Mouse (Mus musculus): ENCODE measurements around the gene Rnf168. TPM values are rescaled to one million over a fixed set of nuclear protein-coding genes. Genes with fewer than 3 reads are reported as not detected.
A peak's percentile ranks its signal among the peaks of the same experiment; 100 is the strongest.

Rnf168 gene
- polyA plus RNA-seq, 1 experiment, result 0.71 TPM

DNA sequence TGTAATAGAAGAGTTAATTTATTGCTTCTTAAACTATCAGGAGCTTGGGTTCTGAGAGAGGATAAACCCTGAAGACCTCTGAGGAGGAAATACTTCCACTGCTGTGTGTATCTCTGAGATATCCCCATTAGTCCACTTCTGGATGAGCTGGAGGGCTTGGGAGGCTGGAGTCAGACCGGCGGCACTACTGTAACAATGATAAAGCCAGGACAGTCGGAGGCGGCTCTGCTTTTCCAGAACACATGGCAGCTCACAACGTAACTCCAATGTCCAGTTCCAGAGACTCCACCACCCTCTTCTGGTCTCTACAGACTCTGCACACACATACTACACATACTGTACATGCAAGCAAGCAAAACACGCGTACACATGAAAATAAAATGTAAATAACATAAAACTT is 26.6 kb downstream of the Rnf168 start:
- Histone ChIP-seq H3K27me3 (ENCODE audit: control insufficient read depth) (no peaks in the 10 kb centered on the region), H3K4me1 (ENCODE audit: control insufficient read depth) (peaks cover 5% of the 10 kb centered on the region), H3K36me3 (ENCODE audit: control insufficient read depth) (peaks cover 43% of the 10 kb centered on the region), H3K9me3 (ENCODE audit: control insufficient read depth, low read length) (no peaks in the 10 kb centered on the region), H3K4me3 (replicated peaks) (no peak overlapping the region)
- TF ChIP-seq GATA1 (IDR thresholded peaks at IDR 0.05; ENCODE audit: low read length) (no peak), TAL1 (IDR thresholded peaks at IDR 0.05; ENCODE audit: low read length) (no peak)

DNA sequence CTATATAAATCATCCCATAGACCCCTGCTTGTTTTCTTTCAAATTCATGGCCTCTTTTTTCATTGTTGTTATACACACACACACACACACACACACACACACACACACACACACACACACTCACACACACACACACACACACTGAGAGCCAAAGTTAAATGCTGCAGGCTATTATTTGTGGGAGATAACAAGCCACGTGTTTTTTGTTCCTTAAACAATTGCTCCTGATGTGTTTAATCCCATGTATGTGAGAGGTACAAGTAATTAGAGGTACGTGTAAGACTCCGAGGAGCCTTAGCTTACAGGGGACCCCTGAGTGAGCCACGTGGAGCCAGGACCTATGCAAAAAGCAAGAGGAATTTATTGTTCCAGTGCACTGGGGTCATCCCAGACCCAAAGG is 34.7 kb downstream of the Rnf168 start:
- H3K36me3 ChIP-seq (ENCODE audit: control insufficient read depth), result no peaks in the 10 kb centered on the region
- no peak for TF ChIP-seq GATA1 (IDR thresholded peaks at IDR 0.05; ENCODE audit: low read length)
- no peak for TF ChIP-seq TAL1 (IDR thresholded peaks at IDR 0.05; ENCODE audit: low read length)
- H3K4me1 ChIP-seq (ENCODE audit: control insufficient read depth), result no peaks in the 10 kb centered on the region
- H3K9me3 ChIP-seq (ENCODE audit: control insufficient read depth, low read length), result no peaks in the 10 kb centered on the region
- no peaks in the 10 kb centered on the region for H3K27me3 ChIP-seq (ENCODE audit: control insufficient read depth)
- no peak overlapping the region for H3K4me3 ChIP-seq (replicated peaks)

DNA sequence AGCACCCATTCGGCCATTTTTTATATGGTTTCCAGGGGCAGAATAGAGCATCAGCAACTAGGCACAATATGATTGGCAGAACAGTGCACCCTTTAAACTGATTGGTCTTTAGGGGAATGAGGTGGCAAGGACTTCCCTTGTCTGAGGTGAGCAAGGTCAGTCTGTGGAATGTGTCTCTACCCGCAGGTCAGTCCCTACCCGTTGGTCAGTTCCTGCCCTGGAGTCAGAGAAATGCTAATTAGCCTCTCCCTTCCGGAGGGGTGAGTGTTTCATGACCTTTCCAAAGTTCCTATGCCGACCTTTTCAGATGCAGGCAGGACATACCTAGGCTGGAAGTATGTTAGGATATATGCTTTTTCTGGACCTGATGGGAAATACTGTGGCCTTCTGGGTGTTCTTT is 35.1 kb downstream of the Rnf168 start:
- Histone ChIP-seq H3K36me3 (ENCODE audit: control insufficient read depth) (no peaks in the 10 kb centered on the region), H3K4me1 (ENCODE audit: control insufficient read depth) (no peaks in the 10 kb centered on the region), H3K27me3 (ENCODE audit: control insufficient read depth) (no peaks in the 10 kb centered on the region), H3K9me3 (ENCODE audit: control insufficient read depth, low read length) (no peaks in the 10 kb centered on the region), H3K4me3 (replicated peaks) (no peak overlapping the region)
- no peak for TF ChIP-seq TAL1 (IDR thresholded peaks at IDR 0.05; ENCODE audit: low read length)
- no peak for TF ChIP-seq GATA1 (IDR thresholded peaks at IDR 0.05; ENCODE audit: low read length)

DNA sequence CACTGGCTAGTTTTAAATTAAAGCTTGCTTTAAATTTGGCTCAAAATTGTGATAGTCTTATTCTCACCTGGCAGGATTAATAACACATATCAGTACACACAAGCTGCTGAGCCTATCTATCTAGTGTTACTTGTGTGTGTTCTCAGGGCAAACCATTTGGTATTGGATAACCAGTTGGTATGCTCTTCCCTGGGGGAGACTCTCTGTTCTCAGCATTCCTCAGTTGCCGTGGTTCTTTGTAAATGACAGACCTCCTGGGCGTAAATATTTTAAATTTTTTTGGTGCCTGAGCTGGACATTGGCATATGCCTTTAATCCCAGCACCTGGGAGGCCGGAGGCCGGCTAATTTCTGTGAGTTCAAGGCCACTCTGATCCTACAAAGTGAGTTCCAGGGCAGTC is 35.6 kb downstream of the Rnf168 start:
- H3K4me3 ChIP-seq (replicated peaks), result no peak overlapping the region
- no peaks in the 10 kb centered on the region for H3K36me3 ChIP-seq (ENCODE audit: control insufficient read depth)
- H3K9me3 ChIP-seq (ENCODE audit: control insufficient read depth, low read length), result no peaks in the 10 kb centered on the region
- H3K4me1 ChIP-seq (ENCODE audit: control insufficient read depth), result no peaks in the 10 kb centered on the region
- TF ChIP-seq TAL1 (IDR thresholded peaks at IDR 0.05; ENCODE audit: low read length), result no peak
- no peak for TF ChIP-seq GATA1 (IDR thresholded peaks at IDR 0.05; ENCODE audit: low read length)
- H3K27me3 ChIP-seq (ENCODE audit: control insufficient read depth), result no peaks in the 10 kb centered on the region

DNA sequence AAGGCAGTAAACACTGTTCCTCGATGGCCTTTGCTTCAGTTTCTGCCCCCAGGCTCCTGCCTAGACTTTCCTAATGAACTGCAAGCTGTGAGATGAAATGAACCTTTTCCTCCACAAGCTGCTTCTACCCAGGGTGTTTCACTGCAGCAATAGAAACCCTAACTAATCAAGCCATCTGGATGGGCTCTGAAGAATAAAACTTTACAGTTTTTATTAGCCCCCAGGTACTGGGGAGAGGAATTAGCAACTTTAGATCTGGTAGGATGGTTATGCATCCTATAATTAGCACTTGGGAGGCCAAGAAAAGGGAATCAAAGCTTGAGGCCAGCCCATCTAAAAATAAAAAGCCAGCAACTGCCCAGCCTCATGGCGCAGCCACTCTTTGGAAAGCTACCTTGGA is 39.3 kb downstream of the Rnf168 start:
- Histone ChIP-seq H3K36me3 (ENCODE audit: control insufficient read depth) (no peaks in the 10 kb centered on the region), H3K9me3 (ENCODE audit: control insufficient read depth, low read length) (peaks cover 4% of the 10 kb centered on the region; the same call in 1 of the 2 replicates), H3K27me3 (ENCODE audit: control insufficient read depth) (no peaks in the 10 kb centered on the region), H3K4me3 (replicated peaks) (no peak overlapping the region), H3K4me1 (ENCODE audit: control insufficient read depth) (peaks cover 4% of the 10 kb centered on the region)
- TF ChIP-seq TAL1 (IDR thresholded peaks at IDR 0.05; ENCODE audit: low read length) (no peak), GATA1 (IDR thresholded peaks at IDR 0.05; ENCODE audit: low read length) (no peak)

DNA sequence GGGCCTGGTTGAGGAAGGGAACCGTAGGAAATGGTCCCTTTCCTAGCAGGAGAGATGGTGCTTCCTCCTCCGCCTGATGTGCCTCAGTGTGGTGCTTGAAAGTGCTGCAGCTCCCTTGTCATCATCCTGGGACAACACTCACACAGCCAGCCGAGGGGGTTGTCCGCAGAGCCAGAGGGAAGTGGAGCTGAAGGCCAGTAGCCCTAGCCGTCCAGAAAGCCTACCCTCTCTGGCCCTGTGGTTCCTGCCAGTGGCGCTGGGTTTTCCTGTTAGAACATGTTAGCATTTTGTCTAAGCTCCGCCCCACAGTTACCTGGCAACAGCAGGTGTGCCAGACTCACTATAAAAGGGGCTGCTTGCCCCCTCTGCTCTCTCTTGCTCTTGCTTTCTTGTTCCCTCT is 46.7 kb downstream of the Rnf168 start:
- Histone ChIP-seq H3K27me3 (ENCODE audit: control insufficient read depth) (peaks cover 10% of the 10 kb centered on the region), H3K9me3 (ENCODE audit: control insufficient read depth, low read length) (peaks cover 2% of the 10 kb centered on the region; the same call in 1 of the 2 replicates), H3K4me1 (ENCODE audit: control insufficient read depth) (peaks cover 10% of the 10 kb centered on the region), H3K36me3 (ENCODE audit: control insufficient read depth) (no peaks in the 10 kb centered on the region), H3K4me3 (replicated peaks) (no peak overlapping the region)
- TF ChIP-seq TAL1 (IDR thresholded peaks at IDR 0.05; ENCODE audit: low read length) (no peak), GATA1 (IDR thresholded peaks at IDR 0.05; ENCODE audit: low read length) (no peak)

DNA sequence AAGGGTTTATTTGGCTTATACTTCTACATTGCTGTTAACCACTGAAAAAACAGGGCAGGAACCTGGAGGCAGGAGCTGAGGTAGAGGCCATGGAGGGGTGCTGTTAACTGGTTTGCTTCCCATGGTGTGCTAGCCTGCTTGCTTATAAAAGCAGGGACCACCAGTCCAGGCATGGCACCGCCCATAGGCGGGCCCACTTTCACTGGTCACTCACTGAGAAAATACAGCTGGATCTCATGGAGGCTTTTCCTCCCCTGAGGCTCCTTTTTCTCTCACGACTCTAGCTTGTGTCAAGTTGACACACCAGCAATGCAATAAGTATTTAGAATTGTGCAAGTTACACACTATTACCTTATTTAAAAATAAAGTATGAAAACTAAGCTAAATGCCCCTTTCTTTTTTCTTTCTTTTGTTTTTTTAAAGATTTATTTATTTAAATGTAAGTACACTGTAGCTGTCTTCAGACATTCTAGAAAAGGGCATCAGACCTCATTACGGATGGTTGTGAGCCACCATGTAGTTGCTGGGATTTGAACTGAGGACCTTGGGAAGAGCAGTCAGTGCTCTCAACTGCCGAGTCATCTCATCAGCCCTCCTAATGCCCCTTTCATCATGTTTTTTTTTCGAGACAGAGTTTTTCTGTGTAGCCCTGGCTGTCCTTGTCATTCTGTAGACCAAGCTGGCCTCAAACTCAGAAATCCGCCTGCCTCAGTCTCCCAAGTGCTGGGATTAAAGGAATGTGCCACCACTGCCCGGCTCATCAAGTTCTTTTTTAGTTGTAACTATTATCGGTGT is 53.8 kb downstream of the Rnf168 start:
- H3K36me3 ChIP-seq (ENCODE audit: control insufficient read depth), result peaks cover 2% of the 10 kb centered on the region
- TF ChIP-seq GATA1 (IDR thresholded peaks at IDR 0.05; ENCODE audit: low read length) (no peak), TAL1 (IDR thresholded peaks at IDR 0.05; ENCODE audit: low read length) (no peak)
- H3K4me3 ChIP-seq (replicated peaks), result peak overlapping the region; percentile 100
- H3K4me1 ChIP-seq (ENCODE audit: control insufficient read depth), result peaks cover 39% of the 10 kb centered on the region
- H3K9me3 ChIP-seq (ENCODE audit: control insufficient read depth, low read length), result no peaks in the 10 kb centered on the region
- no peaks in the 10 kb centered on the region for H3K27me3 ChIP-seq (ENCODE audit: control insufficient read depth)

DNA sequence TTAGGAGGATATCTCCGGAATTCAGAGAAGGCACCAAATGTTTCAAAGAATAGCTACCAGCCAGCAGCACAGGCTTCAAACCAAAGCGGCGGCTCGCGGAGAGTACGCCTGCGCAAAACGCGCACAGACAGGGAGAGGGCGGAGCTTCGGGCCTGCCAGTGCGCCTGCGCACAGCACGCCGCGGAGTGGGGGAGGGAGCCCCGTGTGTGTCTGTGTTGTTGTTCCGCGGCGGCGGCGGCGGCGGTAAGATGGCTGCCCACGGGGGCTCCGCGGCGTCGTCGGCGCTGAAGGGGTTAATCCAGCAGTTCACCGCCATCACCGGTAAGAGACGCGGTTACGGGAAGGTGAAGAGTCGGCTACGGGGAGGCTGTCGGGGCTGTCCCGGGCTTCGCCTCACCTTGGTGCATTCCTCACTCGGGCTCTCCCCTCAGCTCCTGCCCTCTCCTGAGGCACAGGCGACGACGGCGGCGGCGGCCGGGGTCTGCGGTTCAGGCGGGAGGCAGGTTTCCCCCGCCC is 54.8 kb downstream of the Rnf168 start, which contains the start of gene Ubxn7:
Gene Ubxn7 (plus strand): TSS at position 218 of the 516 bp plus-strand sequence.
- Histone ChIP-seq H3K4me1 (ENCODE audit: control insufficient read depth) (peaks cover 46% of the 10 kb centered on the region), H3K4me3 (replicated peaks) (peak within 1 kb of the TSS; percentile 100), H3K27me3 (ENCODE audit: control insufficient read depth) (no peaks in the 10 kb centered on the region), H3K9me3 (ENCODE audit: control insufficient read depth, low read length) (no peaks in the 10 kb centered on the region), H3K36me3 (ENCODE audit: control insufficient read depth) (peaks cover 2% of the 10 kb centered on the region)
- no peak for TF ChIP-seq TAL1 (IDR thresholded peaks at IDR 0.05; ENCODE audit: low read length)
- no peak for TF ChIP-seq GATA1 (IDR thresholded peaks at IDR 0.05; ENCODE audit: low read length)

DNA sequence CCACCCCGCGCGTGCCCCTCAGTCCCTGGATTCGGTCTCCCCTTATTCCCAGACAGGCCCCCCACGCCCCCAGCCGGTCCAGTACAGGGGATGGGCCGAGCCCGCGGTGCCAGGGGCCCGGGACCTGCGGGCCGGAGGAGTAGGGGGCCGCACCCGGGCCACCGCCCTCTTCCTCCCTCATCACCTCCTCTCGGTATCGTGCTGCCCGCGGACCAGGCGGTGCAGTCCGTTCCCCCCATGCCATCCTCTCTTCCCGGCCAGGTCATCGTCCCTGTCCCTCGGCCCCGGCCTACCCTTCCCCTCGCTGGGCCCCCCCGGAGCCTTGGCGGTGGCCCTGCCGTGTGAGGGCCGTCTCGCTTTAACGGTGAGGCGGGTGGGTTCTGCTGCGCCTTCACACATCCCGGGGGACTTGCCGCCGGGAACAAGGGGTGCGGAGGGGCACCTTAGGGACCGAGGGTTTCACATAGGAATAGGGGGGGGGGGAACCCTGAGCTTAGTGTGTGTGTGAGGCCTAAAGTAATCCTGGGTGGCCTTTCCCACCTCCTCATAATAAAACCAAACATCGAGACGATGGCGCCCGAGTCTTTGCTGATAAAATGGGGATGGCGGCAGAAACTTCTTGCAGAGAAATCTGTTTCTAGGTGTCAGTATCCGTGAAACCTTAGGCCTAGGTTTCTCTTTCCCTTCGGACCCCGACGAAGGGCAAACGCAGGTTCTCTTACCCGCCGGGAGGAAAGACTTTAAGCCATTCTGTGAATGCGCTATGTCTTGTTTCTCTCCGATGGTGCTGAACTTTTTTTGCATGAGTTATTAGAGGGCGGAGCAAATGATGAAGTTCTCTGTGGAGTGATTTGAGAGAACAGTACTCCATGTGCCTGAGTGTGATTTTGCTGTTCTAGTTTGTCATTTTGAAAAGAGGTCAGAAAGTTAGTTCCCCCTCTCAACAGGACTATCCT is 55.6 kb downstream of the Rnf168 start:
- no peak for TF ChIP-seq TAL1 (IDR thresholded peaks at IDR 0.05; ENCODE audit: low read length)
- no peak for TF ChIP-seq GATA1 (IDR thresholded peaks at IDR 0.05; ENCODE audit: low read length)
- peak overlapping the region; percentile 100 for H3K4me3 ChIP-seq (replicated peaks)
- no peaks in the 10 kb centered on the region for H3K27me3 ChIP-seq (ENCODE audit: control insufficient read depth)
- no peaks in the 10 kb centered on the region for H3K9me3 ChIP-seq (ENCODE audit: control insufficient read depth, low read length)
- H3K4me1 ChIP-seq (ENCODE audit: control insufficient read depth), result peaks cover 46% of the 10 kb centered on the region
- H3K36me3 ChIP-seq (ENCODE audit: control insufficient read depth), result peaks cover 2% of the 10 kb centered on the region

All from erythroblast, embryonic 14.5 days (primary cell).